Mouse (Mus musculus) ES-E14 (cell line): Measurements from ENCODE around the gene Btbd11. TPM values are rescaled to one million over a fixed set of nuclear protein-coding genes. Genes with fewer than 3 reads are reported as not detected.
A peak's percentile ranks its signal among the peaks of the same experiment; 100 is the strongest.

Experiments used
- DNase-seq: peaks from one replicate; pipeline ENCODE4 v3.0.0-alpha.2; 2013; ENCODE audit warnings: low read depth, low spot score
- H3K27ac ChIP-seq: 2 replicates; pipeline ENCODE4 v1.5.1; 2012; ENCODE audit warnings: low read depth, mild to moderate bottlenecking, low read length, moderate library complexity, mixed read lengths; ENCODE audit not compliant: poor library complexity, insufficient read depth, severe bottlenecking
- H3K36me3 ChIP-seq: 2 replicates; pipeline ENCODE4 v1.6.1; 2012; ENCODE audit warnings: mild to moderate bottlenecking, low read length, moderate library complexity, mixed read lengths; ENCODE audit not compliant: control insufficient read depth, poor library complexity, insufficient read depth, severe bottlenecking
- H3K4me1 ChIP-seq, 2 experiments: fragments of 150-350 bp in 1 of 2; sonication (generic) in 1 of 2; 2 replicates each; pipeline ENCODE4 v1.6.1; 2012; ENCODE audit warnings: low read length in 2 of 2, mild to moderate bottlenecking in 1 of 2, mixed read lengths in 1 of 2; ENCODE audit not compliant: control insufficient read depth in 2 of 2, insufficient read depth in 2 of 2, poor library complexity in 1 of 2
- H3K4me3 ChIP-seq, 2 experiments: fragments of 150-350 bp in 1 of 2; sonication (generic) in 1 of 2; 2 replicates each; pipeline ENCODE4 v1.5.1; 2012; ENCODE audit warnings: low read length in 2 of 2, low read depth in 1 of 2, mild to moderate bottlenecking in 1 of 2, mixed read lengths in 1 of 2; ENCODE audit not compliant: insufficient read depth in 1 of 2, poor library complexity in 1 of 2, severe bottlenecking in 1 of 2
- H3K9ac ChIP-seq: 2 replicates; pipeline ENCODE4 v1.6.1; 2012; ENCODE audit warnings: low read depth, mild to moderate bottlenecking, low read length, mixed read lengths; ENCODE audit not compliant: poor library complexity, insufficient read depth, severe bottlenecking
- H3K9me3 ChIP-seq: fragments of 150-350 bp; sonication (generic); 2 replicates; pipeline ENCODE4 v1.6.1; 2012; ENCODE audit warnings: low read depth, mild to moderate bottlenecking, low read length; ENCODE audit not compliant: control insufficient read depth, insufficient read depth
- CHD2 ChIP-seq: IDR thresholded peaks from 2 replicates; pipeline ENCODE4 v1.6.1; 2014; ENCODE audit warnings: mild to moderate bottlenecking, low read depth, low read length, inconsistent platforms
- HCFC1 ChIP-seq: IDR thresholded peaks from 2 replicates; pipeline ENCODE4 v1.6.1; 2012; ENCODE audit warnings: low read length, inconsistent platforms, borderline replicate concordance; ENCODE audit not compliant: insufficient read depth
- MAFK ChIP-seq: IDR thresholded peaks from 2 replicates; pipeline ENCODE4 v1.6.1; 2014; ENCODE audit warnings: mild to moderate bottlenecking, low read depth, low read length, inconsistent platforms; ENCODE audit not compliant: insufficient read depth
- ZC3H11A ChIP-seq: IDR thresholded peaks from 2 replicates; pipeline ENCODE4 v1.6.1; 2012; ENCODE audit warnings: low read depth, mild to moderate bottlenecking, inconsistent platforms, low read length, borderline replicate concordance
- ZNF384 ChIP-seq: IDR thresholded peaks from 2 replicates; pipeline ENCODE4 v1.6.1; 2012; ENCODE audit warnings: low read depth, low read length, inconsistent platforms
- in situ Hi-C, 2 experiments: fragments of 600-800 bp; cut with MboI; formaldehyde crosslinking; loops; one replicate each; pipeline ENCODE4 v1.15.1; 2025; ENCODE audit warnings: low sequenced_read_pairs in 2 of 2, inconsistent platforms in 1 of 2; ENCODE audit not compliant: unreplicated experiment in 2 of 2
- total RNA-seq: library from RNA; depleted of rRNA; stranded (reverse); fragments of 300-350 nt; gene quantifications from 2 replicates; pipeline ENCODE4 v1.2.3, GENCODE M21; 2012

The Btbd11 gene
- total RNA-seq, 1 experiment: 9.9 TPM

DNA sequence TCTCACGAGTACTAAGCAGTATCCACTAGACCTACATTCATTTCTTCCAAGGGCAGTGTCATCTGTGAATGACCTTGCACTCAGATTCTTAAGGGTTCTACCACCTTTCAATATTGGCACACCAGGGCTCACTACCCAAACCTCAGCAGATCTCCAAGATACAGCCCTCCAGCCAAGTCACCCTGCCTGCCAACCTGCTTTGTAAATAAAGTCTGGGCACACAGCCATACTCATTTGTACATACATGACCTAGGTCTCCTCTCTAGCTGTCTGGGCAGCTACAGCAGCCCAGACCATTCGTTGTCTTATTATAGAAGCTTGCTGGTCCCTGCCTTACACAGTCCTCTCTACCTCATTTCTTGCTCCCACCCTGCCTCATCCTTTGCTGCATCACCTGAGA lies 15.3 kb upstream of the Btbd11 start:
- H3K9ac ChIP-seq: no peak overlapping the region
- TF ChIP-seq HCFC1: no peak
- TF ChIP-seq CHD2: no peak
- TF ChIP-seq MAFK: no peak
- no peak for TF ChIP-seq ZC3H11A
- TF ChIP-seq ZNF384: no peak
- DNase-seq: no peak
- H3K27ac ChIP-seq: no peak overlapping the region
- no peak overlapping the region for H3K4me3 ChIP-seq
- no peaks in the 10 kb centered on the region for H3K9me3 ChIP-seq
- no peaks in the 10 kb centered on the region for H3K36me3 ChIP-seq
- in situ Hi-C loops: no loop called here
- H3K4me1 ChIP-seq: no peaks in the 10 kb centered on the region

DNA sequence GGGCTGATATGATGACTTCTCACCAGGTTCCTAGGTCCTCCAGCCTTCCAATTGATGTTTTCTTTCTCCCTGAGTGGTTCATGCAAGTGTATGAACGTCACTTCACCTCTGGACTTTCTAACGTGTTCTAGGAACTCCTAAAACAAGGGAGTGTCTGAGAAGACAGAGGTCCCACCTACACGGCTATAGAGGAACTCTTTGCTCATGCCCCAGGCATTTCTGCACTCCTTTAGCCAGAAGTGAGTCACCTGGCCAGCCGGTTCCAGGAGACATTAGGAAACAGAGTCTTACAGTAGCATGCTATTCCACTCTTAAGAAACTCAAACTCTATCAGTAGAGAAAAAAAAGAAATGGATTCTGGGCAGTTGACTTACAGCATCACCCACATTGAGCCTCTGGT lies 14.5 kb upstream of the Btbd11 start:
- Histone ChIP-seq H3K4me1 (no peaks in the 10 kb centered on the region), H3K27ac (no peak overlapping the region), H3K9ac (no peak overlapping the region), H3K4me3 (no peak overlapping the region), H3K36me3 (no peaks in the 10 kb centered on the region), H3K9me3 (no peaks in the 10 kb centered on the region)
- TF ChIP-seq ZNF384 (no peak), MAFK (no peak), CHD2 (no peak), ZC3H11A (no peak), HCFC1 (no peak)
- in situ Hi-C loops: no loop called here
- no peak for DNase-seq

DNA sequence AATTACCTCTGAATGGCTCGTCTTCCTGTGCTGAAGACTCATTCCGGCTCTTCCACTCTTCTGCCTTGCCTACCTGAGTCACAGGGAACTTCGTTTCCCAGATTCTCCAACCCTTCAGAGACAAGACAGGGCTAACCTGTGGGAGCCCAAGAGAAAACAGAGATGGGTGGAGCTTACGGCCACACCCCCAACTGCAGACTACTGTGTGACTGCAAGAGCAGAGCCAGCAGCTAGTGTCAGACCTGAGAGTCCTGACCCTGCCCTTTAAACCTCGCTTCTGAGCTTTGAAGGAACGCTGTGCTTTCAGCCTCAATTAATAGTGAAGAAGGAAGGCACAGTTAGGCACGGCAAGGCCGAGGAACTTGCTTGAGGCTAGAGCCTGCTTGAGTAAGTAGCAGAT lies 7.6 kb upstream of the Btbd11 start:
- DNase-seq: peak; percentile 52
- Histone ChIP-seq H3K4me1 (peaks cover 3 to 4% of the 10 kb centered on the region in 2 experiments; a peak in 2 of 4 replicates), H3K27ac (no peak overlapping the region), H3K4me3 (peak overlapping the region in 1 of 2 experiments; percentile 46; a peak in 2 of 4 replicates), H3K9ac (no peak overlapping the region), H3K9me3 (no peaks in the 10 kb centered on the region), H3K36me3 (no peaks in the 10 kb centered on the region)
- TF ChIP-seq CHD2 (no peak), MAFK (no peak), ZC3H11A (no peak), HCFC1 (no peak), ZNF384 (no peak)
- in situ Hi-C loops: no loop called here

DNA sequence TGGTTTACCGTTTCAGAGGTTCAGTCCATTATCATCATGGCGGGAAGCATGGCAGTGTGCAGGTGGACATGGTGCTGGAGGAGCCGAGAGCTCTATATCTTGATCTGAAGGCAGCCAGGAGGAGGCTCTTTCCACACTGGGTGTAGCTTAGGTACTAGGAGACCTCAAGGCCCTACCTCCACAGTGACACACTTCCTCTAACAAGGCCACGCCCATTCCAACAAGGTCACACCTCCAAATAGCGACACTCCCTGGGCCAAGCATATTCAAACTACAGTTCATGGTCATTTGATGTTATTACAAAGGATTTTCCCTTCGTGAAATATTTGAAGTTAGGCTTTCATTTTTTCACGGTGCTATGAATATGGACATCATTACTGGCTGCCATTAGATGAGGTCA lies 3.6 kb upstream of the Btbd11 start:
- no peak for DNase-seq
- in situ Hi-C loops: no loop called here
- Histone ChIP-seq H3K4me1 (peaks cover 3 to 4% of the 10 kb centered on the region in 2 experiments; a peak in 2 of 4 replicates), H3K36me3 (no peaks in the 10 kb centered on the region), H3K9ac (no peak overlapping the region), H3K4me3 (no peak overlapping the region), H3K9me3 (no peaks in the 10 kb centered on the region), H3K27ac (no peak overlapping the region)
- TF ChIP-seq HCFC1 (no peak), ZC3H11A (no peak), ZNF384 (no peak), MAFK (no peak), CHD2 (no peak)

DNA sequence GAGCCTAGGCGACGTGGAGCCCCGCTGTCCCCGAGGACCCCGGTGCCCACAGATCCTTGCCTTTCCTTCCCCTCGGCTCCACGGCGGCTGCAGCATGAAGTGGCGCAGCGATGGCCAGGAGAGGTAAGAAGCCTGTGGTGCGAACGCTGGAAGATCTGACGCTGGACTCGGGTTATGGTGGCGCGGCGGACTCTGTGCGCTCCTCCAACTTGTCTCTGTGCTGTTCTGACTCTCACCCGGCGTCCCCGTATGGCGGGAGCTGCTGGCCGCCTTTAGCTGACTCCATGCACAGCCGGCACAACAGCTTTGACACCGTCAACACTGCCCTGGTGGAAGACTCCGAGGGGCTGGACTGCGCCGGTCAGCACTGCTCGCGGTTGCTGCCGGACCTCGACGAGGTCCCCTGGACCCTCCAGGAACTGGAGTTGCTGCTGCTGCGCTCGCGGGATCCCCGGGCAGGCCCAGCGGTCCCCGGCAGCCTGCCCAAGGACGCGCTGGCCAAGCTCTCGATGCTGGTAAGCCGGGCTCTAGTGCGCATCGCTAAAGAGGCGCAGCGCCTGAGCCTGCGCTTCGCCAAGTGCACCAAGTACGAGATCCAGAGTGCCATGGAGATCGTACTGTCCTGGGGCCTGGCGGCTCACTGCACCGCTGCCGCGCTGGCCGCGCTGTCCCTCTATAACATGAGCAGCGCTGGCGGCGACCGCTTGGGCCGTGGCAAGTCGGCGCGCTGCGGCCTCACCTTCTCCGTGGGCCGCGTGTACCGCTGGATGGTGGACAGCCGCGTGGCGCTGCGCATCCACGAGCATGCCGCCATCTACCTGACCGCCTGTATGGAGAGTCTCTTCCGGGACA lies 831 bp downstream of the Btbd11 start:
- no peak for TF ChIP-seq HCFC1
- no peak for TF ChIP-seq CHD2
- no peak for TF ChIP-seq MAFK
- TF ChIP-seq ZC3H11A: no peak
- TF ChIP-seq ZNF384: no peak
- no peaks in the 10 kb centered on the region for H3K9me3 ChIP-seq
- H3K4me3 ChIP-seq: peak overlapping the region; percentile 78 to 84
- H3K27ac ChIP-seq: no peak overlapping the region
- H3K36me3 ChIP-seq: no peaks in the 10 kb centered on the region
- no peak for DNase-seq
- peaks cover 8 to 9% of the 10 kb centered on the region in 2 experiments for H3K4me1 ChIP-seq
- H3K9ac ChIP-seq: peak overlapping the region; percentile 80
- in situ Hi-C loops: no loop called here
